Mouse (Mus musculus): Measurements from ENCODE around the gene Pax3. TPM values are rescaled to one million over a fixed set of nuclear protein-coding genes. Genes with fewer than 3 reads are reported as not detected.

Pax3 gene
- polyA plus RNA-seq, 1 experiment from 2014 or later = 0.19 TPM

GRCm38 (mm10) chr1:78211041-78211440 lies 14.1 kb upstream of the Pax3 start:
- in situ Hi-C loops (cut with MboI; ENCODE audit: low pct_unique_long_range_greater_than_20kb) = loop anchor here (5.0 to 10.0 kb wide), 3 partner anchors 204 to 241 kb away; no protein-coding TSS in a partner anchor
- peaks cover 40% of the 10 kb centered on the region for H3K27me3 ChIP-seq
- ChIA-PET CTCF (interaction anchor here (0.7 to 1.1 kb wide), 3 partner anchors 25 to 243 kb away, joined by 3 to 4 read pairs (median 3); no protein-coding TSS in a partner anchor), POLR2A (interaction anchor here (0.5 kb wide), 1 partner anchor 208 kb away, joined by 8 read pairs; no protein-coding TSS in a partner anchor)
- no peak for TF ChIP-seq CTCF (IDR thresholded peaks at IDR 0.05)
- no peak for DNase-seq (ENCODE audit: low read depth, low spot score)
- ATAC-seq = no peak

DNA sequence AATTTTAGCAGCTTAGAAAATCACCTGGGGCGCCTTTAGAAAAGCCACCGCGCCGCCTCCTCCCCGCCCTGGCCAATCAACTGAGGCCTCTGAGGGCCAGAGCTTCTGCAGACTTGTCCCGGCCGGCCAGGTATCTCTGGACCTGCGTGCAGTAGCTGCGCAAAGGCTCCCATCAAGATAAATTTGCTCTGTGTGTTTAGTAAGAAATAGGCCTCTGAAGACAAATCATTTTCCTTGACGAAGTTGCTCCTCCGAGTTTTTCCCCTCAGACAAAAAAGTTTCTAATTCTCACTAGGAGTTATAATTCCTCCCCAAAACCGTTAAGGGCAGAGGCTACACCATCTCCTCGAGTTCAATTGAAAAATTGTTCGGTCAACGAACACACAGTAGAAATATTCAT lies 13.6 kb upstream of the Pax3 start:
- ChIA-PET CTCF (interaction anchor here (0.7 to 1.1 kb wide), 3 partner anchors 20 to 243 kb away, joined by 3 to 4 read pairs (median 4); no protein-coding TSS in a partner anchor), POLR2A (no interaction called here)
- TF ChIP-seq CTCF (IDR thresholded peaks at IDR 0.05) = no peak
- ATAC-seq (no peak), DNase-seq (ENCODE audit: low read depth, low spot score) (no peak)
- in situ Hi-C loops (cut with MboI; ENCODE audit: low pct_unique_long_range_greater_than_20kb) = loop anchor here (5.0 to 10.0 kb wide), 3 partner anchors 204 to 242 kb away; no protein-coding TSS in a partner anchor
- H3K27me3 ChIP-seq = peaks cover 41% of the 10 kb centered on the region

DNA sequence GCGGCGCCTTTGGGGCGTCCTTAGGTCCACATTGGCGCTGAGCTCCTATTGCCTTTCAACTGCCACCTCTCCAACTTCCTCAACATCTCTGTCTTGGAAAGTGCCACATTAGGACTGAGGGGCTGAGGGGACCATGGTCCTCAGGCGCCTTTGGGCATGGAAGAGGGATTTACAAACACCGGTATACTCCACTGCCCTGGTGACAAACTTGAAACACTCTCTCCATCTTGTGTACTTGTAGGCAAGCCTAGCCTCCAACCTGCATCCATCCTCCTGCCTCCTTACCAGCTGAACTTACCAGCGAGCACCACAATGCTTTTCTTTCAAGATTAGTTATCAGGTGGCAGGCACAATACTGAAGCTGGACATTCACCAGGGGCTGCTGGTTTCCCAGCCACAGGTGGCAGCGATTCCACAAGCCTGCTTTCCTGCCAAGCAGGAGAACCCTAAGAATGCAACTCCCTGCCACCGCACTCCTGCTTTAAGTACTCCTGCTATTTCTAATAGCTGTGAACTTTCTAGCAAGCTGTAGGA lies 11.4 kb upstream of the Pax3 start:
- POLR2A ChIA-PET = no interaction called here
- TF ChIP-seq CTCF (IDR thresholded peaks at IDR 0.05) = no peak
- peaks cover 36% of the 10 kb centered on the region for H3K27me3 ChIP-seq
- CTCF ChIA-PET = no interaction called here
- in situ Hi-C loops (cut with MboI; ENCODE audit: low pct_unique_long_range_greater_than_20kb) = no loop called here
- ATAC-seq = no peak
- DNase-seq (ENCODE audit: low read depth, low spot score) = no peak

- in situ Hi-C loops (cut with MboI; ENCODE audit: low pct_unique_long_range_greater_than_20kb) = no loop called here
- TF ChIP-seq CTCF (IDR thresholded peaks at IDR 0.05) = no peak
- ChIA-PET POLR2A (no interaction called here), CTCF (no interaction called here)
- ATAC-seq = no peak
- peaks cover 32% of the 10 kb centered on the region for H3K27me3 ChIP-seq
- no peak for DNase-seq (ENCODE audit: low read depth, low spot score)
Measured at GRCm38 (mm10) chr1:78204341-78204740, 7.4 kb upstream of the Pax3 start.

DNA sequence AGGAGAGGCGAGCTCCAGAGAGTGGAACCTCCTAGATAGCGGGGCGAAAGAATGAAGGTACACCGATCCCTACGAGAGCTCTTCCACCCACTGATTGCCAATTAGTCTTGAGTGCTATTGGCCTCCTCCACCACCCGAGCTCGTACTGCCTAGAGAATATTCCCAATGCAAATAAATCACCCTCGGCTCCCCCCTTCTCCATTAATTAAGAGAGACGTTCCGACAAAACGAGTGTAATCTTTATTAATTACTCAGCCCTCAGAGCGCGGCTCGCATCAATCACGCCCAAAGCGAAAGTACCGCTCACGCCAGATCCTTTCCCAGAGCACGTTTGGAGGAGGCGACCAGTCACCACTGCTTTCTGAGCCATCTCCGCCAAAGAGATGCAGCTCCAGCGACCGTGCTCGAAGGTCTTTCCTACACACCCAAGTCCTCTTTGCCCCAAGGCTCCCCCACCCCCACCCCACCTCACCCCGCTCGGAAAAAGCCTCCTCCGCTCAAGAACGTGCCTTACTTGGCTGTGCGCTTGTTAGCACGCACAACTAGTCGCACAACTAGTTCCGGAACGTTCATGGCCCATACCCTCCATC lies 6.8 kb upstream of the Pax3 start:
- ATAC-seq = no peak
- DNase-seq (ENCODE audit: low read depth, low spot score) = no peak
- in situ Hi-C loops (cut with MboI; ENCODE audit: low pct_unique_long_range_greater_than_20kb) = no loop called here
- no peak for TF ChIP-seq CTCF (IDR thresholded peaks at IDR 0.05)
- ChIA-PET POLR2A (no interaction called here), CTCF (no interaction called here)
- H3K27me3 ChIP-seq = peaks cover 32% of the 10 kb centered on the region

DNA sequence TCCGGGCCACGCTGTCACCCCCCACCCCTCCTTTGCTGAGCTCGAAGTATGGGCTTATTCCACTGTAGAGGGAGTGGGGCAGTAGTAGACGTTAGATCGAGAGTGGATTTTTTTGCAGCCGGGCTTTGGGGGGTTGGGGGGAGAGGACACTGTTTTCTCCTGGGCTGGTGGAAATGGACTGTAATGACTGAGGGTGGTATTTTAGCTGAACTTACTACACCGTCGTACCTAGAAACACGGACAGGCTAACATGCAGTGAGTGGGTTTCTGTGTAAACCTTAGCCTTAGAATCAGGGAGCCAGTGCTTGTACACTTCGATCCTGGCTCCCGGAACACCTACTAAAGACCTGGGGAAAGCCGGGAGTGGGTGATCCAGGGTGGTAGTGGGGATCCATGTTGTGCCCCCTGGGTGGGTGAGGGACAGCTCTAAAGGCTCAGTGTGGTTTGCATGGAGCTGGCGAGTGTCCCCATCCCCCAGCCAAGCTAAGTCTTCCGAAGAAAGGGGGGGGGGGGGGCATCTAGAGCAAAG lies 6.2 kb upstream of the Pax3 start:
- POLR2A ChIA-PET = no interaction called here
- no peak for TF ChIP-seq CTCF (IDR thresholded peaks at IDR 0.05)
- ATAC-seq = no peak
- peaks cover 32% of the 10 kb centered on the region for H3K27me3 ChIP-seq
- CTCF ChIA-PET = interaction anchor here (1.1 kb wide), 1 partner anchor 16 kb away, joined by 5 read pairs; no protein-coding TSS in a partner anchor
- in situ Hi-C loops (cut with MboI; ENCODE audit: low pct_unique_long_range_greater_than_20kb) = no loop called here
- DNase-seq (ENCODE audit: low read depth, low spot score) = no peak

DNA sequence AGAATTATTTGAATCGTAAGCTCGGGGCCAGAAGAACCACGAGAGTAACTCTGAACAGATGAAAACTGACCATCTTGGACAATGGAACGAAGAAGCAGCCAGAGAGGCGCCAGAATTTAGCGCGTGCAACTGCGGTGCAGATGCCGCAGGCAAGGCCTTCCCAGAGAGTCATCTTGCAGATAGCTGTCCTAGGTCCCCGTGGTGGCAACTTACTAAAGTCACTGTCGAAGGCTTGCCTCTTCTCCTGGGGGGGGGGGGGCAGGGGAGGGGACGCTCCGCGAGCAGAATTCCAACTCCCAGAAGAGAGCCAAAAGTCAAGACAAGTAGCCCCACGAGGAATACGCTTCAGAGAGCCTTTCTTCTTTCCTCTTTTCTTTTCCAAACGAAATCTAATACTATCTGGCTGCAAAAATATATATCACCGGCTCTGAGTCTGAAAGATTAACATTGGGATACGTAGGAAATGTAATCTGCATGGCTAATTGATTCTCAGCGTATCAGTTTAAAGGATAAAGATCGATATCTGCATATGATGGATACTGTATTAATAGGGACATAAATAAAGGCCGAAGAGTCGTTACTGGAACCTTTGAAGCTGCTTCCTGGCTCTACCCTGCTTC lies 5.6 kb upstream of the Pax3 start:
- peaks cover 32% of the 10 kb centered on the region for H3K27me3 ChIP-seq
- in situ Hi-C loops (cut with MboI; ENCODE audit: low pct_unique_long_range_greater_than_20kb) = no loop called here
- ChIA-PET POLR2A (no interaction called here), CTCF (interaction anchor here (0.9 to 1.1 kb wide), 2 partner anchors 15 to 17 kb away, joined by 3 to 5 read pairs; no protein-coding TSS in a partner anchor)
- TF ChIP-seq CTCF (IDR thresholded peaks at IDR 0.05) = no peak
- DNase-seq (ENCODE audit: low read depth, low spot score) = no peak
- ATAC-seq = no peak

DNA sequence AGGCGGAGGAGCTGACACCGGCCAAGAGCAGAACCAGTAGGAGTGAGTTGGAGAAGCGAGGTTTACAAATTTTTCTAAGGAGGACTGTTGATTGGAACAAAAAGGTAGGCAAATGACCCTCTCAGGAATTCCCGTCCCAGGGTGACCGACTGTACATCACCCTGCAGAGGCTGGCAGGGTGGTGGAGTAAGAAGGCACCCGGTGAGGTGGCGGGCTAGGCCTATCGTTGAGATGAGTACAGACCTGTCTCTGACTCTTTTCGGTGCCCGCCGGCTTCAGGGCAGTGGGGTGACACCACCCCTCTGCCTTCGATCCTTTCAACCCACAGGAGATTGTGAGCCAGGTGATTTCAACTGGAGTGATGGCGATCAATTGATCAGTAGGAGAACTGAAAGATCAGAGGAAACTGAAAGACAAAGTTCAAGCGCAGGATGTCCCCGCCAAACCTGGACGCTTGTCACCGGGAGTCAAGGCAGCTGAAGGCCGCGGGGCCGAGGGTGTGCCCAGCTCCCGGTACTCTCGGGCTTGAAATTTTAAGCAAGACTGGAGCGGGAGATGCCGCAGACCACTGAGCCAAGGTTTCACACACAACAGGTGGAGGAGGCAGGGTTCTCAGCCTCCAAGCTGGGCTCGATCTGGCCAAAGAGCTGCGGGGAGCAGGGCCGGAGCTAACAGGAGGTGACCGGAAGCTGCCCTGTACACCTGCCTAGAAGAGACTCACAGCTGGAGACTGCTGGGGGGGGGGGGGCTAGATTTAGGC lies 4.5 kb upstream of the Pax3 start:
- H3K27me3 ChIP-seq = peaks cover 29% of the 10 kb centered on the region
- in situ Hi-C loops (cut with MboI; ENCODE audit: low pct_unique_long_range_greater_than_20kb) = no loop called here
- no peak for ATAC-seq
- ChIA-PET CTCF (no interaction called here), POLR2A (no interaction called here)
- no peak for TF ChIP-seq CTCF (IDR thresholded peaks at IDR 0.05)
- no peak for DNase-seq (ENCODE audit: low read depth, low spot score)

GRCm38 (mm10) chr1:78200191-78200590 lies 3.3 kb upstream of the Pax3 start:
- ChIA-PET CTCF (no interaction called here), POLR2A (no interaction called here)
- no peak for TF ChIP-seq CTCF (IDR thresholded peaks at IDR 0.05)
- no peak for DNase-seq (ENCODE audit: low read depth, low spot score)
- in situ Hi-C loops (cut with MboI; ENCODE audit: low pct_unique_long_range_greater_than_20kb) = no loop called here
- H3K27me3 ChIP-seq = peaks cover 24% of the 10 kb centered on the region
- ATAC-seq = no peak

DNA sequence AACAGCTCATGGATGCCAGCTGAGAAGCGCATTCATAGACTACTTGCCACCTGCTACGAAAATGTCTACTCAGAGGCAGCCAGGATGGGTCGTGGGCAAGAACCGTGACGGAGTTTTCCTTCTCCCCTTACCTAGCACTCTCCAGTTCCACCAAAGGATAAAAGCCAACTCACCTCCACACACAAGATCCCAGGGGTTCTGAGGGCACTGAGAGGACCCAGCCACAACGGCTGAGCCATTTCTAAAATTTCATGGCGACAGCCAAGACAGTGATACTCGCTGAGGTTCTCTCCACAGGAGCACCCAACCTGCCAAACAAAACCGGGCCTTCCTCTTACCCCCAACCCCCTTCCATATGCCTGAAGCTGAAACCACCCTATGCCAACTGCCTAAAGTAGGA lies 2.3 kb upstream of the Pax3 start:
- in situ Hi-C loops (cut with MboI; ENCODE audit: low pct_unique_long_range_greater_than_20kb) = no loop called here
- ChIA-PET CTCF (no interaction called here), POLR2A (no interaction called here)
- DNase-seq (ENCODE audit: low read depth, low spot score) = no peak
- H3K27me3 ChIP-seq = peaks cover 26% of the 10 kb centered on the region
- TF ChIP-seq CTCF (IDR thresholded peaks at IDR 0.05) = no peak
- no peak for ATAC-seq
